Mouse (Mus musculus): Measurements from ENCODE around the gene Catspere2.
"Not testable (repeated sequence)": the region's sequence is repeated elsewhere in the genome, so short reads cannot be mapped to it uniquely, and the experiment has no call there.

Catspere2 gene

DNA sequence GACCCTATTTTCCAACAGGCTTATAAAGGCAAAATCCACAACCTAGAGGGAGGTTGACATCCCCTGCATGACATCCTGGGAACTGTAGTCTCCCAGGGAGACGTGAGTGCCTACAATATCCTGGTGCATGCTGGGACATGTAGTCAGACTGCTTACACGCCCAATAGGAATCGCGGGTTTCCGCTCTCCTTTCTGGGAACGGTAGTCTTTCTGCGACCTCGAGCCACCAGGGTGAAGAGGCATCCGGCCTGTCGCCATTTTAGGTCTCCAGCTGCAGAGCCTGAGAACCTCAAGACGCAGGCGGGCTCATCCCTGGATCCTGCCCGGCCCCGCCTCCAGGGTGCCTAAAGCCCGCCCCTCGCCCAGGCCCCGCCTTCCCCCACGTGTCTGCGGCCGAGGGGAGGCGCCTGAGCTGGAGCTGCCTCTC, at the start of gene Catspere2:
Gene Catspere2 (plus strand): TSS at position 400 of the 427 bp plus-strand sequence.
- H3K36me3 ChIP-seq (ENCODE audit: insufficient read depth, low read length); H3K27me3 ChIP-seq (ENCODE audit: insufficient read depth, low read length); H3K4me1 ChIP-seq (replicated peaks; ENCODE audit: low read depth, low read length): not testable (repeated sequence)
- Histone ChIP-seq H3K4me3 (replicated peaks; ENCODE audit: low read length) (peak within 1 kb of the TSS; percentile 80), H3K9me3 (ENCODE audit: low read length) (peaks cover 17% of the 10 kb centered on the region)

DNA sequence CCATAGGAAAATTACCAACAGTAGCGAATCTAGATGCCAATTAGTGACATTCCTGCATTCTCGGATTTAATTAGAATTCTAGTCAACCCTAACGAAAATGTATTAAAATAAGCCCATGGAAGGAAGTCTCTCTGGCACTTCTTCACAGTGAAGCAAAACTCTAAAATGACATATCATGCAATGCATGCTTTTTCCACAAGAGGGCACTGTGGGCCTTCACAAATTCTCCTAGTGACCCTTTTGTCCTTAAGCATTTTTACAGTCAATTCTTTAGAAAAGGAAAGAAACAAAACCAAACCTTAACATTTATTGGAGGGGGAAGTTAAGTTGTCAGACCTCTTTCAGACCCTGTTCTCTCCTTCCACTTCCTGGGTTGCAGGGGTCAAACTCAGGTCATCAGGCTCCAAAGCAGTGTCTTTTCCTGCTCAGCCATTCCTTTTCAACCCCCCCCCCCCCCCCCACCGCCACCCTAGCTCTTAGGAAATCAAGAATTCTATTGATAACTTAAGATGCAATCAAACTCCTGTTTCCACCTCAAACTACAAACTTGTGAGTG, 42.7 kb upstream of the Catspere2 start:
- not testable (repeated sequence) for H3K27me3 ChIP-seq (ENCODE audit: insufficient read depth, low read length); H3K4me1 ChIP-seq (replicated peaks; ENCODE audit: low read depth, low read length); H3K9me3 ChIP-seq (ENCODE audit: low read length); H3K36me3 ChIP-seq (ENCODE audit: insufficient read depth, low read length); H3K4me3 ChIP-seq (replicated peaks; ENCODE audit: low read length)

DNA sequence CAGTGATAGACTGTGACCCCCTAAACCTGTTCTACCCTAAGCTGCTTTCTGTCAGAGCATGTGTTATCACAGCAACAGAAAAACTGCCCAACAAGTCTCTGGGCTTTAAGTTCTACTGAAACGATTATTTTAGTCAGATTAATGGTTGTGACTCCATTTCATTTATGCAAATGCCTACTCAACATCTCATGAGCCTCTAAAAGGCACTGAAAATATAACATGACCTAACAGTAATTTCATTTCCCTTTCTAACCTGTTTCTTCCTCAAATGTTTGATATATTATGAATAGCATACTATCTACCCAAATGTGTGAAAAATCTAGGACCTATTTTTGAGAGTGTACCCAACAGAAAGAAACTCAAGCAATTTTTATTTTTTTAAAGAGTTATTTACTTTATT, 1.9 kb upstream of the Catspere2 start:
- peaks cover 17% of the 10 kb centered on the region; the same call in 1 of the 2 replicates for H3K9me3 ChIP-seq (ENCODE audit: low read length)
- no peak overlapping the region for H3K4me3 ChIP-seq (replicated peaks; ENCODE audit: low read length)
- H3K27me3 ChIP-seq (ENCODE audit: insufficient read depth, low read length) = peaks cover 7% of the 10 kb centered on the region
- H3K36me3 ChIP-seq (ENCODE audit: insufficient read depth, low read length) = no peaks in the 10 kb centered on the region
- TF ChIP-seq POU5F1 (IDR thresholded peaks at IDR 0.05; ENCODE audit: borderline replicate concordance, low read length) = no peak
- TF ChIP-seq NANOG (IDR thresholded peaks at IDR 0.05; ENCODE audit: borderline replicate concordance, low read length) = no peak
- TF ChIP-seq CTCF (conservative IDR thresholded peaks at IDR 0.05; ENCODE audit: low read length) = no peak
- H3K4me1 ChIP-seq (replicated peaks; ENCODE audit: low read depth, low read length) = peaks cover 7% of the 10 kb centered on the region

DNA sequence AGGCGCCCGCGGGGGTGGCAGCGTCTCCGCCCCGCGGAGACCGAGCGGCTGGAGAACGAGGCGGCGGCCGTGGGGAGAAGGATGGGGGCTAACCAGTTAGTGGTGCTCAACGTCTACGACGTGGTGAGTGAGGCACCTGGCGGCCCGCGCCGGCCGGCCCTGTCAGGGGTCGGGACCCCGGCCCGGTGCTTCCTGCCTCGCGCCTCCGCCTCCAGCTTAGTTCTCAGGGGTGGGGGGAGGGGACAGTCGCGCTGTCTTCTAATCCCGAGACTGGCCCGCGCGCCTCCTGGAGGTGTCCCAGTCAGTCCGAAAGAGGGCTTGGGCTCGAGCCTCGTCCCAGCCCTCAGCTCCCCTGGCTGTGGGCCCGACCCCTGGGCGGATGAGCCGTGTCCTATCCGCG, 359 bp downstream of the Catspere2 start:
- not testable (repeated sequence) for H3K4me1 ChIP-seq (replicated peaks; ENCODE audit: low read depth, low read length); H3K36me3 ChIP-seq (ENCODE audit: insufficient read depth, low read length); H3K27me3 ChIP-seq (ENCODE audit: insufficient read depth, low read length)
- H3K9me3 ChIP-seq (ENCODE audit: low read length) = peaks cover 19% of the 10 kb centered on the region
- H3K4me3 ChIP-seq (replicated peaks; ENCODE audit: low read length) = peak overlapping the region; percentile 80

DNA sequence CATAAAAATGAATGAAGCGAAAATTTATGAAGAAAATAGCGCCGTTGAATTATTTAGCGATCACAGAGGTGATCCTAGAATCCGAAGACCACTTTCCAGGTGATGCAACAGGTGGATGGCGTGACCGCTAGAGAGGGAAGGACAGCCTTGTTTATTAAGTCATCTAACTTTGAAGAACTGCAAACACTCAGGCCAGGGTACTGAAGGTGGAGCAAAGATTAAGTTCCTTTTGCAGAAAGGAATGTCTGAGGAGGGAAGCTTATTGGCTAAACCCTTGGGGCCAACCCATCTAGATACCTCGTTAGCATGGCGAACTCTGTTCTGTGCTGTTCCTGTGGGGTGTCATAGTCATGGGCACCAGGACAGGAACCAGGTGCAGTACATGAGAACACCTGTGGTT, 983 bp downstream of the Catspere2 start:
- H3K27me3 ChIP-seq (ENCODE audit: insufficient read depth, low read length) = peaks cover 7% of the 10 kb centered on the region
- no peaks in the 10 kb centered on the region for H3K36me3 ChIP-seq (ENCODE audit: insufficient read depth, low read length)
- peaks cover 19% of the 10 kb centered on the region for H3K9me3 ChIP-seq (ENCODE audit: low read length)
- TF ChIP-seq POU5F1 (IDR thresholded peaks at IDR 0.05; ENCODE audit: borderline replicate concordance, low read length) = no peak
- no peak for TF ChIP-seq NANOG (IDR thresholded peaks at IDR 0.05; ENCODE audit: borderline replicate concordance, low read length)
- no peak for TF ChIP-seq CTCF (conservative IDR thresholded peaks at IDR 0.05; ENCODE audit: low read length)
- H3K4me3 ChIP-seq (replicated peaks; ENCODE audit: low read length) = peak overlapping the region; percentile 35
- H3K4me1 ChIP-seq (replicated peaks; ENCODE audit: low read depth, low read length) = peaks cover 10% of the 10 kb centered on the region

DNA sequence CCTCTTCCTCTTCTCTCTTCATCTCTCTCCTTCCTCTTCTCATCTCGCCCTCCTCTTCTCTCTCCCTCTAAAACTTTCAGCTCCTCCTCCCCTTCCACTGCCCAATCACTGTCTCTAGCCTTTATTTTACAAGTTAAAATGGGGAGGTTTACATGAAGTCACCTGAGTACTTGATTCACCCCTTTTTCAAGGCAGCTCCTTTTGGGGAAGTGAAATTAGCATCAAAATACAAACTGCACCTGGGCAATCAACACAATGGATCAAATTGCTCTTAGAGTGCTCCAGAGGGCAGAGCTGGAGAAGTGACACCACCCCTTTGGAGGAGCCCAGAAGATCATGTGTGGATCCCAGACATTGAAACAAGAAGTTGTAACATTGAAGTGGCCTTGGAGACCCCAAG, 4.3 kb downstream of the Catspere2 start:
- H3K27me3 ChIP-seq (ENCODE audit: insufficient read depth, low read length); H3K4me1 ChIP-seq (replicated peaks; ENCODE audit: low read depth, low read length); H3K4me3 ChIP-seq (replicated peaks; ENCODE audit: low read length); H3K36me3 ChIP-seq (ENCODE audit: insufficient read depth, low read length): not testable (repeated sequence)
- peaks cover 19% of the 10 kb centered on the region for H3K9me3 ChIP-seq (ENCODE audit: low read length)
- peak; percentile 63; the same call in 1 of the 2 replicates for TF ChIP-seq NANOG (IDR thresholded peaks at IDR 0.05; ENCODE audit: borderline replicate concordance, low read length)

DNA sequence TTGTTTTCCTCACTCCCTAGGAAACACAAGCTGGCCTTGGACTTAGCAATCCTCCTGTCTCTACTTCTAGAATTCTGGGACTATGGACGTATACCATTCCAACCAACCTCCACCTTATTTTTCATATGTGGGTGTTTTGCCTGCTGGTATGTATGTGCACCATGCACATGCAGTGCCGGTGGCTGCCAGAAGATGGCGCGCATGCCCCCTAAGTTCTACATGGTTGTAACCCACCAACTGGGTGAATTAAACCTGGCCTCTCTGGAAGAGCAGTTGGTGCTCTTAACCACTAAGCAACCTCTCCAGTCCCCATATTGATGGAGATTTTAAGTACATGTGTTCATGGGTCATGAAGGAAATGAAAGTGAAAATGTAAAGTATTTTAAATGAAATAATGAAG, 89.6 kb downstream of the Catspere2 start:
- not testable (repeated sequence) for H3K36me3 ChIP-seq (ENCODE audit: insufficient read depth, low read length); H3K27me3 ChIP-seq (ENCODE audit: insufficient read depth, low read length); H3K9me3 ChIP-seq (ENCODE audit: low read length); H3K4me3 ChIP-seq (replicated peaks; ENCODE audit: low read length); H3K4me1 ChIP-seq (replicated peaks; ENCODE audit: low read depth, low read length)
- TF ChIP-seq CTCF (conservative IDR thresholded peaks at IDR 0.05; ENCODE audit: low read length) = peak; percentile 56

DNA sequence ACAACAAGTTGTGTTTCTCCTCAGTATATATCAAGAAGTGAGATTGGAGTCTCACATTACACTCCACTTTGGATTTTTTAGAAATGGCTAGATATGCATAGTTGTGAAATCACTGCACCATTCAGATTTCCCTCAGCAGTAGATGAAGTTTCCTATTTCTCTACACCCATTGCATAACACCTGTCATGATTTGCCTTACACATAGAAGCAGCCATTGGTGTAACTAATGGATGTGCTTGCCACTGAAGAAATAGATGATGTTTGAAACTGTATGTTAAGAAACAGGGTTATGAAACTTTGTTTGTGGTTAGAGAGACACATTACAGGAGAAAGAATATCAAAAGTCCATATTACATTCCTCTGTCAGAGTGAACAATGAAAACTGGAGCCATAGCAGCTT, 114.6 kb downstream of the Catspere2 start:
- not testable (repeated sequence) for H3K4me1 ChIP-seq (replicated peaks; ENCODE audit: low read depth, low read length); H3K4me3 ChIP-seq (replicated peaks; ENCODE audit: low read length); H3K27me3 ChIP-seq (ENCODE audit: insufficient read depth, low read length); H3K36me3 ChIP-seq (ENCODE audit: insufficient read depth, low read length)
- H3K9me3 ChIP-seq (ENCODE audit: low read length) = peaks cover 31% of the 10 kb centered on the region

DNA sequence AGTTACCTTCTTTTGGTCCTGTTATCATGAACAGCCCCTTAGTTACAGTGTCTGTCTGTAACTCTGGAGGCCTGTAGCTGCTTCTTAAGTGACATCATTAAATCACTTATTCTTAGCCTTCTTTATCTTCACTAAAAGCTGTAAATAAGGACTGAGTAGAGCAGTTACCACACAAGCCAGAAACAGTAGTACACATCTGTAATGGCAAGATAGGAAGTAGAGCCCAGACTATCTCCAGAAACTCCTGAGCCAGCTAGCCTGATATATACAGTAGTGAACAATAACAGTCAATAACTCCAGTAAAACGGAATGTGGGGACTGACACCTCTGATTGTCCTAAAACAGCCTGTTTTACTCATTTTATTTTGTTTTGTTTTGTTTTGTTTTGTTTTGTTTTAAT, 125.3 kb downstream of the Catspere2 start:
- H3K27me3 ChIP-seq (ENCODE audit: insufficient read depth, low read length); H3K36me3 ChIP-seq (ENCODE audit: insufficient read depth, low read length); H3K4me1 ChIP-seq (replicated peaks; ENCODE audit: low read depth, low read length); H3K4me3 ChIP-seq (replicated peaks; ENCODE audit: low read length): not testable (repeated sequence)
- H3K9me3 ChIP-seq (ENCODE audit: low read length) = peaks cover 12% of the 10 kb centered on the region; the same call in 1 of the 2 replicates

DNA sequence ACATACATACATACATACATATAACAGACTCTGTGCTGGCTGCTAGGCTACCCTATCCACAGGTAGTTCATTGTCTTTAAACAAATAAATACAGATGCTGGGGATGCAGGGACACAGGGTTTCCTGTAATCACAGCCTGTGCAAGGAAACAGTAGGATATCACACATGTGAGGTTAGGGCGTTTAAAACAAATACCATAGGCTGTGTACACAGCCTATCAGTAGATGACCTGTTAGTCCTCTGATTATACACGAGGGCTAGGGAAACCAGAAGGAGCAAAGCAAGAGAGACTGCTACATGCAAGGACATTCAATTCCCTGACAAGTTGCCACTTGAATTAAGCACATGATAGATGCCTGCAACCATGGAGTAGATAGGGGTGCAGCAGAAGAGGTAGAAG, 139.0 kb downstream of the Catspere2 start:
- H3K36me3 ChIP-seq (ENCODE audit: insufficient read depth, low read length); H3K27me3 ChIP-seq (ENCODE audit: insufficient read depth, low read length); H3K4me1 ChIP-seq (replicated peaks; ENCODE audit: low read depth, low read length); H3K4me3 ChIP-seq (replicated peaks; ENCODE audit: low read length): not testable (repeated sequence)
- H3K9me3 ChIP-seq (ENCODE audit: low read length) = peaks cover 15% of the 10 kb centered on the region
